Comparison of ENCODE assay signal across 18 mouse cellular contexts in the genomic region with DNA sequence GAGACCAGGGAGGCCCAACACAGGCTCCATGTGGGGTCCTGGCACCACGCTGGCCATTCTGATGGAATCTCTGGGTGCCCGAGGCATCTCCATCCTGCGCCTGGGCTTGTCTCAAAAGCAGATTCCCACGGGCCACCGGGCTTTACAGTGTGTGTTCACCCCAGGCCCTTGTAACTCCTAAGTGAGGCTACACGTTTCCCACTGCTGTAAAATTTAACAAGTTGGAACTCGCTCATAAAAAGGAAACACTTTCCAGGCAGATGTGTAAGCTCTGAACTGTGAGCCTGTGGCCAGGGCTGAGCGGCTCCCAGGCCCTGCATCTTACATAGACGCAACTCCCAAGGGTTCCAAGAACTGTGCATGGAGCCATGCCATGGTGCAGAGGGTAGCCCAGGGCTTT.
"Had no signal": no experiment of that assay in that cellular context is flagged by ENCODE, and none has a peak within 500 bp of the region (broad histone marks: within the 10 kb centered on the region; RNA-seq: fewer than 3 reads in every experiment).

No protein-coding gene starts in this region.

- DNase-seq: kidney, postnatal 10 days; left cerebral cortex, postnatal 4 days; liver, postnatal 0 days; lung, embryonic 14.5 days; lung, postnatal 36 days; right cerebral cortex, adult 18-20 months; right cerebral cortex, postnatal 14 days; right cerebral cortex, postnatal 4 days; thymus, adult 18-20 months; thymus, postnatal 36 days had no signal

- H3K4me3 ChIP-seq: midbrain, embryonic 12.5 days; midbrain, embryonic 15.5 days; neural tube, embryonic 12.5 days; neural tube, embryonic 15.5 days had no signal

- H3K9ac ChIP-seq: liver, embryonic 14.5 days; liver, postnatal 0 days; lung, embryonic 14.5 days; midbrain, embryonic 12.5 days; midbrain, embryonic 15.5 days; neural tube, embryonic 12.5 days; neural tube, embryonic 15.5 days had no signal

- ATAC-seq: liver, postnatal 0 days; lung, postnatal 0 days; midbrain, embryonic 15.5 days had no signal

- H3K4me1 ChIP-seq: midbrain, embryonic 12.5 days; midbrain, embryonic 15.5 days; neural tube, embryonic 12.5 days; neural tube, embryonic 15.5 days had no signal

- H3K36me3 ChIP-seq: midbrain, embryonic 12.5 days; midbrain, embryonic 15.5 days; neural tube, embryonic 12.5 days; neural tube, embryonic 15.5 days had no signal

- H3K9me3 ChIP-seq: midbrain, embryonic 12.5 days; midbrain, embryonic 15.5 days; neural tube, embryonic 15.5 days had no signal

- H3K4me2 ChIP-seq: liver, embryonic 11.5 days; lung, embryonic 14.5 days; midbrain, embryonic 12.5 days; midbrain, embryonic 15.5 days; neural tube, embryonic 12.5 days; neural tube, embryonic 15.5 days had no signal

- H3K27me3 ChIP-seq: midbrain, embryonic 12.5 days; midbrain, embryonic 15.5 days; neural tube, embryonic 12.5 days; neural tube, embryonic 15.5 days had no signal

- H3K27ac ChIP-seq: liver, embryonic 14.5 days; midbrain, embryonic 12.5 days; midbrain, embryonic 15.5 days; neural tube, embryonic 12.5 days; neural tube, embryonic 15.5 days; stomach, postnatal 0 days had no signal
